Mouse (Mus musculus): ENCODE measurements around the gene Hunk. TPM values are rescaled to one million over a fixed set of nuclear protein-coding genes. Genes with fewer than 3 reads are reported as not detected.

Hunk gene
- polyA plus RNA-seq, 1 experiment from 2014 or later: 17.9 TPM

DNA sequence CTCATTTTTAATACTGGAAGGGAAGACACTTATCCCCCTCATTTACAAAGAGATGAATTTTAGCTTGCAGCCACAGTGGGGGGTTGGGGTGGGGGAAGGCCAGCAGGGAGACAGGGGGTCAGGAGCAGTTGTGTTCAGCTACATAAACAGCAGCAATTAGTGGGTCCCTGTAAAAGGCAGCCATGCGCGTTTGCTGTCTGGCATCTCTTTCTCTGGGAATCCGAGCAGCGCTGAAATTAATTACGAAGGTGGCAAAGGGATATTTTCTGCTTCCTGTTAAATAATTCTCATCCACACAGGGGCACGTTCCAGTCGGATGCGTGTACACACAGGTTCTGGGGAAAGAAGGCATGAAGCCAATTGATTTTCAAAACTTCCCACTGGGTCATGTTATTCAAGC is 35.7 kb downstream of the Hunk start:
- no peaks in the 10 kb centered on the region for H3K36me3 ChIP-seq
- H3K4me1 ChIP-seq: peaks cover 68% of the 10 kb centered on the region
- 16% methylated on average over 8 of the region's 8 CpGs for WGBS
- H3K4me3 ChIP-seq: no peak overlapping the region
- peak overlapping the region; percentile 27; the same call in 1 of the 2 replicates for H3K4me2 ChIP-seq (replicated peaks)
- peak overlapping the region; percentile 71 for H3K27ac ChIP-seq
- ATAC-seq (ENCODE audit: low FRiP score): 0 out of 2 replicates have a peak, but pooled peaks have one; percentile 39
- no peak overlapping the region for H3K9ac ChIP-seq
- H3K27me3 ChIP-seq: no peaks in the 10 kb centered on the region
- no peaks in the 10 kb centered on the region for H3K9me3 ChIP-seq (replicated peaks)

DNA sequence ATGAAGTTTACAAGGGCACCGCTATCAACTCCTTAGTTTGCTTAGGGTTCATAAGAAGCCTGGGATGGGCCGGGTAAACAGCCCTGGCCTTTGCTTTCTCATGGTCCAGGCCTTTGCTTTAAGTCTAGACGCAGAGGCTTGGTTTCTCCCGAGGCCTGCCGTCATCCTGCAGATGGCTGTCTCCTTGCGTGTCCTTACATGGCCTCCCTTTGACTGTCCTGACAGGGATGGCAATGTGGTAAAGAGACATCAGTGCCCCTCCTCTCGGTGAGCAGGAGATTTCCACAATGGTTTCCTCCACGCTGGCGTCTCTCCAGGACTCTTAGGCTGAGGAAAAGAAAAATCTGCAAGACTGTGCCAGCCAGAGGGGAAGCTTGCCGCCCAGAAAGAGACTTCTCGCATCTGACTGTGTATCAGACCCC is 36.3 kb downstream of the Hunk start:
- H3K27ac ChIP-seq: peak overlapping the region; percentile 71
- H3K9ac ChIP-seq: no peak overlapping the region
- H3K36me3 ChIP-seq: 0 out of 2 replicates have a peak, but pooled peaks cover 2% of the 10 kb centered on the region
- peaks cover 68% of the 10 kb centered on the region for H3K4me1 ChIP-seq
- no peaks in the 10 kb centered on the region for H3K9me3 ChIP-seq (replicated peaks)
- no peak overlapping the region for H3K4me3 ChIP-seq
- no peaks in the 10 kb centered on the region for H3K27me3 ChIP-seq
- ATAC-seq (ENCODE audit: low FRiP score): no peak
- 0 out of 2 replicates have a peak overlapping the region, but pooled peaks have one; percentile 27 for H3K4me2 ChIP-seq (replicated peaks)
- 43% methylated on average over 11 of the region's 11 CpGs for WGBS

DNA sequence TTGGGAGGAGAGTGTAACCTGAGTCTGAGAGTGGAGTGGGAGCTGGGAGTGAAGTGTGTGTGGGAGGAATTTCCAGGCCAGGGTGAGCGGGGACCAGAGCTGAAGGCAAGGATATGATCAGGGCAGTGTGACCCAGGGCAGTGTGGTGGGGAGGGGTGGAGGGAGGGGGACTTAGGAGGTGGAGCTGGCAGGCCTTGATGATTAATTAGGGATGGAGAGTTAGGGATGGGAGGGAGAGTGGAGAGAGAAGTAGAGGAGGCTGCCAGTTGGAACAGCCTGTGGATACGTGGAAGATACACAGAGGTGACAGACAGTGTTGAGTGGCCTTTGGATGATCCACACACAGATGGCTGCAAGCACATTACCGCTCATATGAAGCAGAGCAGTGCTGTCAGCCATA is 38.1 kb downstream of the Hunk start:
- H3K36me3 ChIP-seq: peaks cover 10% of the 10 kb centered on the region; the same call in 1 of the 2 replicates
- H3K27me3 ChIP-seq: no peaks in the 10 kb centered on the region
- 33% methylated on average over 3 of the region's 3 CpGs for WGBS
- no peaks in the 10 kb centered on the region for H3K9me3 ChIP-seq (replicated peaks)
- peak; percentile 42; the same call in 1 of the 2 replicates for ATAC-seq (ENCODE audit: low FRiP score)
- H3K27ac ChIP-seq: no peak overlapping the region
- peaks cover 61% of the 10 kb centered on the region for H3K4me1 ChIP-seq
- H3K9ac ChIP-seq: no peak overlapping the region
- no peak overlapping the region for H3K4me3 ChIP-seq
- H3K4me2 ChIP-seq (replicated peaks): no peak overlapping the region

DNA sequence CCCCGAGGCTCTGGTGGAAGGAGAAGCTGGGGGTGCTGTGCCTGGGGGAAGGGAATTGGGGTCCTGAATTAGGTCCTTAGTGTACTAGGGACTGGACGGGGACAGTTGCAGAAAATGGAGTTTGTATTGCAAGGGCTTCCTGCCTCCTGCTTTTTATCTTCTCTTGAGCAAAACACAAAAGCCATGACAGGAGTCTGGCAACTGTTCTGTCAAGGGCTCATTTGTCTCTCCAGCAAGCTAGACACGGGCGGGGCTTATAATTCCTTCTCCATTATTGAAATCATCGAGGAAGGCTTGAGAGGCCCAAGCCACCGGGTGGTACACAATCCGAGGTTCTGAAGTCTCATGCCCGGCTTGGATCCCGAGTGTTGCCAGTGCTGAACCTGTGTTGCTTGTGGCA is 38.6 kb downstream of the Hunk start:
- WGBS: 51% methylated on average over 9 of the region's 9 CpGs
- H3K36me3 ChIP-seq: peaks cover 10% of the 10 kb centered on the region; the same call in 1 of the 2 replicates
- H3K9ac ChIP-seq: no peak overlapping the region
- no peak overlapping the region for H3K4me2 ChIP-seq (replicated peaks)
- H3K27me3 ChIP-seq: no peaks in the 10 kb centered on the region
- H3K4me3 ChIP-seq: no peak overlapping the region
- peaks cover 59% of the 10 kb centered on the region for H3K4me1 ChIP-seq
- no peak for ATAC-seq (ENCODE audit: low FRiP score)
- no peaks in the 10 kb centered on the region for H3K9me3 ChIP-seq (replicated peaks)
- H3K27ac ChIP-seq: no peak overlapping the region

DNA sequence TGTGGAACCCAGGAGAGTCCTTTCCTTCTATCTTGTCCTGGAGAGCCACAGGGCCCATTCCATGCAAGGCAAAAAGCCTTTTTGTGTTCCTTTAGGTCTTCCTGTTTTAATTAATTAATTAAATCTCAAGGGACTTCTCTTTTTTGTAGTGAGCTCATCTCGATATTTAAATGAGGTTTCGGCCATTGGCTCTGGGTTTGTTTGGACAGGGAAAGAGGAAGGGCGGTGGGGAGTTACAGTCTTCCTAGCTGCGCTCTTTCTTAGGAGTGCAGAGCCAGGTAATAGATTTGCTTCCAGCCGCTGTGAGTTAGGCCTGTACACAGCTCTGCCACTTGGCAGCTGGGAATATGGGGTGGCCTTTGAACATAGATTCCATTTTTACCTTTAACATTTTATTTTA is 40.4 kb downstream of the Hunk start:
- Histone ChIP-seq H3K27ac (no peak overlapping the region), H3K4me1 (peaks cover 47% of the 10 kb centered on the region), H3K9ac (no peak overlapping the region), H3K27me3 (no peaks in the 10 kb centered on the region), H3K36me3 (peaks cover 10% of the 10 kb centered on the region; the same call in 1 of the 2 replicates), H3K9me3 (replicated peaks) (no peaks in the 10 kb centered on the region), H3K4me2 (replicated peaks) (no peak overlapping the region), H3K4me3 (no peak overlapping the region)
- WGBS: 88% methylated on average over 5 of the region's 5 CpGs
- no peak for ATAC-seq (ENCODE audit: low FRiP score)

DNA sequence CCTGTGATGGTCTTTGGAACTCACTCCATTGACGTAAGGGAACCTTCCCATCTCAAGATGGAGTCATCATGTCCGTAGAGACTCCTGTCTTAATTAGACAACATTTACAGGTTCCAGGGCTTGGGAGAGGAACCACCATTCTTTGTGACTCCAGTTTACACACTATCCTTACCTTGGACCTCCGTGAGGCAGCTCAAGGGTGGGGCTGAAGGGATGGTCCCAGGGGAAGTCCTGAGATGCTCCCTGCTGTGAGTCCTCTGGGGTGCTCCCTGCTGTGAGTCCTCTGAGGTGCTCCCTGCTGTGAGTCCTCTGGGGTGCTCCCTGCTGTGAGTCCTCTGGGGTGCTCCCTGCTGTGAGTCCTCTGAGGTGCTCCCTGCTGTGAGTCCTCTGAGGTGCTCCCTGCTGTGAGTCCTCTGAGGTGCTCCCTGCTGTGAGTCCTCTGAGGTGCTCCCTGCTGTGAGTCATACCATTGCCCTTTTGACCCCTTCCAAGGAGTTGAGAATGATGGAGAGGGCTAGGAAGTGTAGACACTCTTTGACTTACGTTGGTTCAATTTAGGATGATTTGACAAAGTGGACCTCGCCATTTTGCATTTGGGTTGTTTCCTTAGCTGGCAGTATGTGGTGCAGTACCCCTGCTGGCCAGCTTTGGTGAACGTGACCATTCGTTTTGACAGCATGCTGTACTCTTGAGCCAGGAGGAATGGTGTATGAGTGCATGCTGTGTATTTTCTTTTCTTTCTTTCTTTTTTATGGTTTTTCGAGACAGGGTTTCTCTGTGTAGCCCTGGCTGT is 42.2 kb downstream of the Hunk start:
- H3K27ac ChIP-seq: no peak overlapping the region
- H3K4me1 ChIP-seq: peaks cover 29% of the 10 kb centered on the region
- no peaks in the 10 kb centered on the region; the same call in 1 of the 2 replicates for H3K9me3 ChIP-seq (replicated peaks)
- H3K4me3 ChIP-seq: no peak overlapping the region
- no peak for ATAC-seq (ENCODE audit: low FRiP score)
- WGBS: 92% methylated on average over 8 of the region's 8 CpGs
- no peak overlapping the region for H3K4me2 ChIP-seq (replicated peaks)
- peaks cover 22% of the 10 kb centered on the region for H3K36me3 ChIP-seq
- H3K9ac ChIP-seq: no peak overlapping the region
- H3K27me3 ChIP-seq: no peaks in the 10 kb centered on the region

DNA sequence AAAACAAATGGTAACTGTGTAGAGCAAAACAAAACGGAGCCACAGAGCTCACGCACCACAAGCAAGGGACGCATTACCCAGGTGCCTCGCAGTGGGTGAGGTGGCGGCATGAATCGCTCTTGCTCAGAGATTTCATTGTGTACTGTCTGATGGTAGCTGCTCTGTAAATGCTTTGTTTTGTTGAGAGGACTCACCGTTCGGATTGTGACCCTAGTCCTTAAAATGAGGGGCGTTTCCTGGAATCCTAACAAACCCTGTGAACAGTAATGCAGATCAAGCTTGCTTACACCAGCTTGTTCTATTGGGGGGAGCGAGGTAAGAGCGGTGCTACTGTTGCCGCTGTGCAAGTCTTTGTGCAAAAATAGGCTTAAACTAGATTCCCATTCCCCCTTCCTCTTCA is 47.7 kb downstream of the Hunk start:
- no peak overlapping the region for H3K4me3 ChIP-seq
- peaks cover 17% of the 10 kb centered on the region for H3K4me1 ChIP-seq
- H3K9me3 ChIP-seq (replicated peaks): no peaks in the 10 kb centered on the region; the same call in 1 of the 2 replicates
- ATAC-seq (ENCODE audit: low FRiP score): no peak
- 98% methylated on average over 12 of the region's 12 CpGs for WGBS
- H3K27ac ChIP-seq: no peak overlapping the region
- peaks cover 26% of the 10 kb centered on the region for H3K36me3 ChIP-seq
- no peaks in the 10 kb centered on the region for H3K27me3 ChIP-seq
- H3K9ac ChIP-seq: no peak overlapping the region
- no peak overlapping the region for H3K4me2 ChIP-seq (replicated peaks)

DNA sequence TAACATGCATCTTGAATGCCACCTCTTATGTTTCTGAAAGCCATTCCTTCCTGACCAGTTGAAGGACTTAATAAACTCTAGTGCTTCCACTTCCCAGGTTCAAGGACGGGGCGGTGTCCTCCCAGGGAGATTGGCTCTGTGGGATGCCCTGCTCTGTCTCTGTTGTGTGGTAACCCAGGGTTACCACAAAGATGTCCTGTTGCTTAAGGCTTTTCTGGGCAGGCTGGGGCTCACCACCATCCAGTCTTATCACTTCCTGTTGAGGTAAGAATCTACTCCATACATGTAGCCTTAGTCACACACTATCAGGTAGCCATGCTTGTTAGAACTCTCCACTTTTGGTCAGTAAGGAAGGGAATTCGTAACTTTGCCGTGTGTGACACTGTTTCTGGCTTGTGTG is 49.4 kb downstream of the Hunk start:
- no peak overlapping the region for H3K4me3 ChIP-seq
- peaks cover 17% of the 10 kb centered on the region for H3K4me1 ChIP-seq
- H3K27me3 ChIP-seq: no peaks in the 10 kb centered on the region
- 63% methylated on average over 4 of the region's 4 CpGs for WGBS
- H3K27ac ChIP-seq: no peak overlapping the region
- no peaks in the 10 kb centered on the region; the same call in 1 of the 2 replicates for H3K9me3 ChIP-seq (replicated peaks)
- no peak overlapping the region for H3K9ac ChIP-seq
- H3K4me2 ChIP-seq (replicated peaks): no peak overlapping the region
- no peak for ATAC-seq (ENCODE audit: low FRiP score)
- peaks cover 37% of the 10 kb centered on the region for H3K36me3 ChIP-seq

DNA sequence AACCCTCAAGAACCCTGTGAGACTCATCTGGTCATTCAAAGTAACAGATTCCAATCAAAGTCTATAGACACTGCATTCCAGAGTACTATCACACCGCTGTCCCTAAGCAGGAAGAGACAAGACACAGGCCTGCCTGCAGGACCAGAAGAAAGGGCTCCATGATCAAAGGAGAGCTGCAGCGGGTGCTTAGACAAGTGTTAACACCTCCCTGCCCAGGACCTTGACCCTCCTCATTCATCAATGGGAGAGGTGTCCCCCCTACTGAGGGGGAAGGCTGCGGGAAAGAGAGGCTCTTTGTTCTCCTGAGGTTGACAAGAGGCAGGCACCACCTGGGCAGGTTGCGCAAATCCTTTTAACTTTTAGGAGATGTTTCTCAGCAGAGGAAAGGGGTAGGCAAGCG is 51.5 kb downstream of the Hunk start:
- no peak overlapping the region for H3K4me3 ChIP-seq
- whole genome bisulfite sequencing: 25% methylated on average over 5 of the region's 5 CpGs
- H3K4me1 ChIP-seq: peaks cover 17% of the 10 kb centered on the region
- H3K9me3 ChIP-seq (replicated peaks): no peaks in the 10 kb centered on the region; the same call in 1 of the 2 replicates
- no peak overlapping the region for H3K27ac ChIP-seq
- no peaks in the 10 kb centered on the region for H3K27me3 ChIP-seq
- peaks cover 36% of the 10 kb centered on the region for H3K36me3 ChIP-seq
- no peak overlapping the region for H3K9ac ChIP-seq
- no peak overlapping the region for H3K4me2 ChIP-seq (replicated peaks)
- no peak for ATAC-seq (ENCODE audit: low FRiP score)

DNA sequence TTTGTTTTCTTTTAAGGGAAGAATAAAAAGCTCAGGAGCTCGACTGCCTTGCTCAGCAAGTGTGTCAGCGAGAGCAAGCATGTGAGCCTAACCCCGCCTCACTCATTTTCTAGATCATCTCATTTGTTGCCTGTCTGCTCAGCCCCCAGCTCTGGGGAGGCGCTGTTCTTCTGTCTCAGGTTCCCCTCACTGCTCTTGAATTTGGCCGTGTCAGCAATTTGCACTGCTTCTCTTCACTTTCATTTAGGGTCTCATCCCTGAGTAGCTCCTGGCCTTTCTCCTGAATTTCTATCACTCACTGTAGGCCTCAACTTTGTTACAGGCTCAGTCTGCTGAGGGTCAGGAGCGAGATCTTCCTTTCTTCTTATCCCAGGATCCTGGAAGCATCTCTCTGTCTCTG is 53.7 kb downstream of the Hunk start:
- no peak overlapping the region for H3K4me3 ChIP-seq
- no peak overlapping the region for H3K4me2 ChIP-seq (replicated peaks)
- no peaks in the 10 kb centered on the region for H3K9me3 ChIP-seq (replicated peaks)
- H3K27me3 ChIP-seq: no peaks in the 10 kb centered on the region
- 76% methylated on average over 6 of the region's 6 CpGs for WGBS
- no peak overlapping the region for H3K9ac ChIP-seq
- H3K4me1 ChIP-seq: peaks cover 24% of the 10 kb centered on the region
- no peak for ATAC-seq (ENCODE audit: low FRiP score)
- peaks cover 16% of the 10 kb centered on the region; the same call in 1 of the 2 replicates for H3K36me3 ChIP-seq
- H3K27ac ChIP-seq: no peak overlapping the region

DNA sequence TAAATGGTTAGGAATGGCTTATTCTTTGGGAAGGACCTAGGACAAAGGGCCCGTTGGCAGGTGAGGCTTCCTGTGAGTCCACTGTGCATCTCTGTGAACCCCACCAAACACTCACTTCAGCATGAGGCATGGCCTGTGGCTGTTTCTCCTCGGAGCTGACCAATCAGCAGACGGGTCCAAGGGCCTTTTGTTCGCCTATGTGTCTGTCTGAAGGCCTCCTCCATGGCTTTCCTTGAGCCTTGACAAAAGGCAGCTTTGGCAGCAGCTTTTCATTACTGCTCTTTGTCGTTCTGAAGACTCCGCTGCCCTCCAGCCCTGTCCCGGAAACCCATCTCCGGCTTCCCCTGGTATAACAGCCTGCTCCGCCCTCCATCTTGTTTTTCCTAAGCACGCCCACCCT is 54.8 kb downstream of the Hunk start:
- 52% methylated on average over 10 of the region's 10 CpGs for WGBS
- no peak overlapping the region for H3K27ac ChIP-seq
- H3K27me3 ChIP-seq: no peaks in the 10 kb centered on the region
- no peak overlapping the region for H3K9ac ChIP-seq
- no peaks in the 10 kb centered on the region for H3K9me3 ChIP-seq (replicated peaks)
- ATAC-seq (ENCODE audit: low FRiP score): 0 out of 2 replicates have a peak, but pooled peaks have one; percentile 19
- H3K4me1 ChIP-seq: peaks cover 19% of the 10 kb centered on the region
- H3K4me2 ChIP-seq (replicated peaks): no peak overlapping the region
- H3K4me3 ChIP-seq: no peak overlapping the region
- peaks cover 16% of the 10 kb centered on the region; the same call in 1 of the 2 replicates for H3K36me3 ChIP-seq

DNA sequence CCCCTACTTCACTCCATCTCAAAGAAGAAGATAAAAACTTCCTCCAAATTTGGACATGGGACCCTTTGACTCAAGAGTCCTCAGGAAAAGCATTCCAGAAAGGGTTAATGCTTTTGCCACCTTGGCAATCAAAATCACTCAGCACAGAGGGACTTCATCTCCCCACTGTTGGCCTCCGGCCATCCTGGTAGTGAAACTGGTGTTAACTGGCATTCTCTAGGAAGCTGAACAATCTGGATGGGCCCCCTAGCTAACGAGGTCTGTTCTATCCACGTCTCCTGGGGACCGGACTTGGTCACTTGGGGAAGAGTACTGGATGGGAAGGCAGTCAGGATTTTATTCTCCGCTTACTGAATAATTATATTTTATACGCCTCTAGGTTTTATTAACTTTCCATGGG is 57.2 kb downstream of the Hunk start:
- H3K4me3 ChIP-seq: no peak overlapping the region
- no peaks in the 10 kb centered on the region for H3K9me3 ChIP-seq (replicated peaks)
- H3K36me3 ChIP-seq: peaks cover 19% of the 10 kb centered on the region; the same call in 1 of the 2 replicates
- no peak overlapping the region for H3K4me2 ChIP-seq (replicated peaks)
- WGBS: 64% methylated on average over 6 of the region's 6 CpGs
- no peak overlapping the region for H3K9ac ChIP-seq
- no peak for ATAC-seq (ENCODE audit: low FRiP score)
- H3K27me3 ChIP-seq: no peaks in the 10 kb centered on the region
- H3K4me1 ChIP-seq: peaks cover 7% of the 10 kb centered on the region; the same call in 1 of the 2 replicates
- H3K27ac ChIP-seq: no peak overlapping the region

DNA sequence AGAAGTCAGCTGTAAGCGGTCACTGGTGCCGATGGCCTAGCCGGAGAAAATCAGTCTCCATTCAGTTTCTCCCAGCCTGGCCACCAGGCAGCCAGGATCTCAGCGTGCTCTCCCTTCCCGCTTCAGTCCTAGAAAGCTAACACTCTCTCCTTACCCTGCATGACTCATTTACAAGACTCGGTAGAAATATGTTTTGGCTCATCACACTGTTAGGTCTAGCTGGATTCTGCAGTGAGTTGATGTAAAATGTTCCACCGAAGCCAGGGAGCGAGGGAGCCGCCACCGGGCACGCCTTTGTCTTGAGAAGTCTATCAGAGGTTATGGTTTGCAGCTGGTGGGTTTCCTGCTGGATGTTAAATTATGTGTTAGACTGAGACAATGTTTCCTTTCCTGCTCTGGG is 67.4 kb downstream of the Hunk start:
- Histone ChIP-seq H3K9me3 (replicated peaks) (no peaks in the 10 kb centered on the region), H3K27ac (no peak overlapping the region), H3K27me3 (no peaks in the 10 kb centered on the region), H3K36me3 (peaks cover 24% of the 10 kb centered on the region), H3K4me2 (replicated peaks) (no peak overlapping the region), H3K4me3 (no peak overlapping the region), H3K9ac (no peak overlapping the region), H3K4me1 (peaks cover 7% of the 10 kb centered on the region)
- ATAC-seq (ENCODE audit: low FRiP score): no peak
- 71% methylated on average over 11 of the region's 11 CpGs for WGBS

All from hindbrain, embryonic 12.5 days (tissue).